Mouse (Mus musculus): ENCODE measurements around the gene Tbx20.

GRCm38 (mm10) chr9:24769611-24770010, 4.5 kb downstream of the Tbx20 start:
- TF ChIP-seq MAX (IDR thresholded peaks at IDR 0.05) (no peak), USF1 (IDR thresholded peaks at IDR 0.05; ENCODE audit: low read depth) (no peak)
